Mouse (Mus musculus) heart, adult 9 months (tissue): ENCODE measurements around the gene Aftph.

Experiments used
- DNase-seq, 2 experiments: peaks; one replicate each; pipeline ENCODE4 v3.0.0; 2022; ENCODE audit warnings: low spot score in 2 of 2

Gene Aftph

DNA sequence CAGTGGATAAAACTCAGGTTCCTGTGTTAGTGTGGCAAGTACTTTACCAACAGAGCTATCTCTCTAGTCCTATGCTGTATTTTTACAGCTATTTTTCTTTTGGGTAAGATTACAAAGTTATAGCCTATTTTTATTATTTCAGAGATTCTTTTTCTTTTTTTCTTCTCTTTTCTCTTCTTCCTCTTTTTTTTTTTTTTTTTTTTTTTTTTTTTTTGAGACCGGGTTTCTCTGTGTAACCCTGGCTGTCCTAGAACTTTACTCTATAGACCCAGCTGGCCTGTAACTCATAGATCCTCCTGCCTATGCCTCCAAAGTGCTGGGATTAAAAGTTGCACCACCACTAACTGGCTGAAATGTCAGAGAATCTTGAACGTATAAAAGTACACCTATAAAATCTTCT, 13.3 kb downstream of the Aftph start:
- no peak for DNase-seq

- DNase-seq, result no peak
Measured at GRCm38 (mm10) chr11:20723572-20723971, 17.8 kb downstream of the Aftph start.

DNA sequence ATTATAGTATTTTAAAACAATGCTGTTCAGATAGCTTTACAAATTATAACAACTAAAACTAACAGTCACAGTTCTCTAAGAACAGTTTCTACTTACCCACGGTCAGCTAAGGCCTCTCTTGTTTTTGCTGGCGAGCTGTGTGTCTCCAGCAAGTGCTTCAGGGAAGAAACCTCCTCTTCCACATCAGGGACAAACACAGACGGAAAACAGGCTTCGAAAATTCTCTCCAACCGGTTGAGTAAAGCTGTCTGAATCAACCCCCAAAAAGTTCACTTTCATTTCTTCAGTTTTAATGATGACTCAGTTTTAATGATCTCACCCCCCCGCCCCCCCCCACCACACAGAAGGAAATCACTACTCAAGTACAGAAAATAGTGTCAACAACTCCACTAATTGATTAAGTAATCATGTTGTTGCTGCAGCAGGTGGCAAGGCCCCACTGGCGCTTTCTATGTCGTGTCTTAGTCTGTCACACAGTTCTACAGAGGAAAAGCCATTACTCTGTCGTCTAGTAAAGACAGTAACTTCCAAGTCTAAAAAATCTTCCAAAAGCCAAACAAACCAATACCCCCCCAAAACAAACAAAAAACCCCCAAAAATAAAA, 29.2 kb downstream of the Aftph start:
- peak in 1 of 2 experiments; percentile 15 for DNase-seq

GRCm38 (mm10) chr11:20691000-20691399, 50.4 kb downstream of the Aftph start:
- peak; percentile 16 to 39 for DNase-seq

GRCm38 (mm10) chr11:20681679-20682078, 59.7 kb downstream of the Aftph start:
- DNase-seq, result no peak

DNA sequence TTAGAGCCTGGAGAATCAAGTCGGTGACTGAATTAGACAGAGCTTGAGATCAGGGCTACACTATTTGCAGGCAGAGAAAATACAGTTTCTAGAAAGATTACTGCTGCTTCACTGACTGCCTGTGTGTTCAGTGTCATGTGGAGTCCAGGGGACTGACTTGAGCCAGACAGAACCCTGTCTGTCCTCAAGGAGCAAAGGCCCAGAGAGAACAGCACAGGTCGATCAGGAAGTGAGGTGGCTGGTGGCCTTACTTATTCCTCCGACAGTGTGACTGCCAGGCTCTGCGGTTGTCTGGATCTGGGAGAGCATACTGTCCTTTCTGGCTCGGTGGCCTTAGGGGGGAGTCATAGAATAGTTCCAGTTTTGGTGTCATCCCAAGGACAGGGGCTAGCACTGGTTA, 60.6 kb downstream of the Aftph start:
- DNase-seq, result no peak

DNA sequence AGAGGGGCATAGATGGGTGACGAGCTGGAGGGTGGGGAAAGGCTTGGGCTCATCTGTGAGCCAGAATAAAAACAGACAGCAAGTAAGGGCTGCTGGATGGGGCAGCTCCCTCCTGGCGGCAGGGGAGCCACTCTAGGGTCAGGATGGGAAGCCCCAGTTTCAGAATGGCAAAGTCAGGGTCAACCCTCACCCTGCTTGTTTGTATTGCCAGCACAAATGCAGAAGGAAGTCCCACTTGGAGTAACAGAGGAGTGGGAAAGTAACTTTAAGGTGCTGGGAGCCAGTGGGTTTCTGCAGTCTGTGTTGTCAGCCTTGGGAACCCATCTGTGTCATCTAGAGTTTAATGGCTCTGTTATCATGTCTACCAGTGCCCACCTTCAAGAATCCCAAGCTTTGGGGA, 62.0 kb downstream of the Aftph start:
- DNase-seq, result no peak

DNA sequence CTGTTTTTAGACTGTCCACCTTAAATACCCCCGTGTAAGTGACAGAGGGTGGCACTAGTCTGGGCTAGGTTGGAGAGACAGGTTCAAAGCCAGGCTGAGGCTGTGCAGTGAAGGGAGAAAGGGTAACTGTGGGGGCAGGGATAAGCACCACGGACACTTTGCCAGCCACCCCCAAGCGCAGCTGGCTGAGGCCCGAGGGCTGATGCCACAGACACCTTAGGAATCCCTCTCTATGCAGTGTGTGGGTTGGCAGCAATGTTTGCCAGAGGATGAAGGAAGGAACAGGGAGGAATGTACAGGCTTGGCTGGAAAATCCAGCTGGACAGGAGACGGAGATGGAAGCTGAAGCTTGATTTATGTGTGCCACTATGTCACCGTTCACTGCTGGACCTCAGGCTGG, 68.9 kb downstream of the Aftph start:
- DNase-seq, result no peak

DNA sequence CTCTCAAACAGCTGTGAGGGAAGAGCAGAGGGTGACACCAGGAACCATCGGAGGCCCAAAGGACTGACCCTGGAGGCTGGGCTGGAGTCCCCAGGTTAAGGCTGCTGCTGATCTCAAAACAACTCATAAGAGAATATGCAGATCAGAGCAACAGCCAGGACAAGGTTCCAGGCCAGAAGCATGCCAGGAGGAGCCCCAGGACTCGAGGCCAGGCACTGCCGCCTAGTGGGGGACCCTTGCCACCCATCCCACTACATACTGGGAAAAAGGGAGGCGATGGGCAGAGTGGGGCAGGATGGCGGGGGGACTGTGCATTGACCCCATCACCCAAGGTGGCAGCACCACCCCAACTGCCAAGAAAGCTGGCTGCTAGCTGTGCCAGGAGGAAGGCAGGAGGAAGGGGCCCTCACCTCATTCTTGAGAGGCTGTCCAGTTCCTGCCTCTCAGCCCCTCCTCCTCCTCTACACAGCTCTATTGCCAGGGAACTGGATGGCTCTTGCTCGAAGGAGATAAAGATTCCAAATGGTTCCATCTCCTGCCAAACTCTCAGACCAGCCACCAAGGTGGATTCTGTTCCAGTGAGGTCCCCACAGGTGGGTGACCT, 69.5 kb downstream of the Aftph start:
- DNase-seq, result no peak

- DNase-seq, result no peak
Measured at GRCm38 (mm10) chr11:20664878-20665277, 76.5 kb downstream of the Aftph start.

DNA sequence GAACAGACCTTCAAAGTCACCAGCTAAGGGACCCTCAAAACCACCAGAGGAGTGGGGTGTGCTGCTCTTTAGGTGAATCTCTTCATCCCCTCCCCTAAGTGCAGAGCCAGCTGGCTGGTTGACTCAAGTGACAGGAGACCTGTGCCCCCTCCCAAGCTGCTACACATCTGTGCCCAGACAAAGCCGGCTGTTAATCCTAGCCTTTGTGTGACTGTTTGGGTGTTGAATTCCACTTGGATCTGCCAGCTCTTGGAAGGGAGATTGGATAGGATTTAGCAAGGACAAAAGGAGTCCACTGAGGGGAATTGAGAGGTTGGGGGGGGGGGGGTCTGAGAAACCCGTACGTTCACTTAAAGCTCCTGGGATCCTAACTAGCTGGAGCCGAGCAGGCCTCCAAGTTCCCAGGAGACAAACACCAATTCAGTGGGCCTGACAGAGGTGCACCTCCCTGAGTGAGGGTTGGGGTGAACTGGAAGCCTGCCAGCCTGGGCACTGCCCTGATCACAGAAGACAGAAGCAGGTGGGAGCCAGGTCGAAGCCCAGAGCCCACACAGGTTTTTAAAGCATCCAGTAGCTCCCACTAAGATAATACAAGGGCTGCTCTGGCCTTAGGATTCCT, 77.7 kb downstream of the Aftph start:
- no peak for DNase-seq

DNA sequence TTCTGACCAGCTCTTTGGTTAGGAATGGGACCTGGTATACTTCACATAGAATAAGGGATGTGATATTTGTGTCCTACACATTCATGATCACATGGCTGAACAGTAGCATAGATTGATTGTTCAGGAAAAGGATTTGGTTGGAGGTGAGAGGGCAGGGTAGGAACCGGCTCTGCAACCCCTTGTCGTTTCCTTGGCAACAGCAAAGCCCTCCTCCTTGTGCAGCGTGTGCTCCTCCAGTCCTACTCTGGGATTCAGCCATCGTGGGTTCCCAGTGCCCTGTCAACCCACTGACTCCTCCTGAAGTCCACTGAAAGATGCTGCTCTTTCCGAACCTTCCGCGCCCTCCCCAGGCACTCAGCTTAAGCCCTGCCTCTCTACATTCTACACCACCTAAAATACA, 78.6 kb downstream of the Aftph start:
- DNase-seq, result no peak

GRCm38 (mm10) chr11:20661652-20662051, 79.7 kb downstream of the Aftph start:
- peak in 1 of 2 experiments; percentile 37 for DNase-seq

- no peak for DNase-seq
Measured at GRCm38 (mm10) chr11:20660111-20661097, 81.0 kb downstream of the Aftph start.

- DNase-seq, result no peak
Measured at GRCm38 (mm10) chr11:20659094-20659493, 82.3 kb downstream of the Aftph start.

GRCm38 (mm10) chr11:20656711-20657057, 84.7 kb downstream of the Aftph start:
- DNase-seq, result no peak

DNA sequence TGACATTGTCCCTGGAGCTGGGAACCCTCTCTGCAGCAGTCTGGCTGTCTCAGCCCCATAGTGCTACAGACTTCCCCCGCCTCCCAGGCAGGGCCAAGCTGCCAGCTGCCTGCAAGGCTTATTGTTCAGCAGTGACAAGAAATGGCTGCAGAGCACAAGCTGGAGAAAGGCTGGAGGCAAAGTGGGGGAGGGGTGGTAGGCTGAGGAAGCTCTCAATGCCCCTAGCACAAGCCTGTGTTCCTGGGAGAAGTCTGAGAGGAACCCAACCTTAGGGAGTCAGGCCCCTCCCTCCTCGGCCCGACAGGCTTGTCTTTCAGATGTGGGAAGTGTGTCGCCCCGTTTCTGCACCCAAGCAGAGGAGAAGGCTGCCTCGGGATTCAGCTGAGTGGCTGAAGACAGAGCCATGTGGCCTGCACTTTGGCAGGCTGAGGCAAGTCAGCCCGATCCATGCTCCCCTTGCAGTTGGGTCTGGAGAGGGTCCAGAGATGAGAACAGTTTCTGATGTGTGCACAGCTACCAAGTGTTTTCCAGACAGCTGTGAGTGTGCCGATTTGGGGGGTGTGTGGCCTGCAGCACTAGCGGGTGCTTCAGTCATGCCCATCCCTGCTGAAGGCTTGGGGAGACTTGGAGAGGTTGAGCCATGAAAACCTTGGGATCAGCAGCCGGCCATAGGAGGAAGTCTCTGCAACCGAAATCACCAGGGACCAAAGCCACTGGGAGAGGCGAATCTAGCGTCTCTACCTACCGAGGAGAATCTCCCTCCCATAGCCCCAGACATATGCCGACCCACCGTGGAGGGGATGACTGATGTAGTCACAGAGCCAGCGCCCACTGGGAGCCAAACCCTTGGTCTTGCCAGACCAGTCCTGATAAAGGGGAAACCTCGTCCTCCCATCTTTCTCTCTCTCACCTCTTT, 85.3 kb downstream of the Aftph start:
- peak; percentile 26 to 41 for DNase-seq

DNA sequence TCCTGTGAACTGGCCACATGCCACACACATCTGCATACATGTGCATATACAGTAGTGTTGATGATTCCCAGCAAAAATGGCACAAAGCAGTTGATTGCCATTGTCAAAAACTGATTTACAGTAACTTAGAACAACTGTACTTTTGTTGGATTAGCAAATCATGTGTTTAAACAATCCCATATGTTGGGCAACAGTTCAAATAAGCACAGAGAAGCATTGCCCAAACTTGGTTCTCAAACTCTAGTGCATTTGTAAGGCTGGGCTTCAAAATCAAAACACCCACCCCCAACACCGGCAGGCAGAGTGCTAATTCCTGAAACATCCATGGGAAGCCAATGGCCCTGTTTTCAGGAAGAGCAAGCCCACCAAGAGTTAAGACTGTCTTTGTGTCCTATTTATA, 90.2 kb downstream of the Aftph start:
- DNase-seq, result no peak

DNA sequence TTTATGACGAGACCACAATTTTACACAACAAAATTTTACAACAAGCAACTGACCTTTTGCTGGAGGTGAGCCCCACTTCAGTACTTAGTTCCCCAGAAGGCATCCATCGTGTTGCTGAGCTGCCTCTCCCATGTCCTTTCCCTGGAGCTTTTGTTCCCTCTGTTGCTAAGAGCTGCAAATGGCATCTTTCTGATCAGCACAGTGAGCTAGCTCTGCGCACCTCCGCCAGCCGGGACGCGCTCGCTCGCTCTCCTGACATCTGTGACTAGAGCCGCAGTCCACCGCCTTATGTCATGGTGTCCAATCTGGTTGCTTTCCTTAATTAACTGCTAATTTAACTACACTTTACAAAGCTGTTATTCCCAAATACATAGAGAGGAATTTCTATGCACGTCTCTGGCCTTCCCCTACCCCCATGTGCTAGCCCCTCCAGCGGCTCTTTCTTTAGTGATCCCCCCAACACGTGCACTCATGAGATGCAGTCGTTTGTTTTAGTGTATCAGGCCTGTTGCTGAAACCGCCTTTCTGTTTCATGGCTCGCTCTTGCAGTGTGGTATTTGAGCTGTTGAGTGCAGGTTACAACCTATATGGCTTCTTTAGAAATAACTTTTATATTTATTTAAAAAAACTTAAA, 91.3 kb downstream of the Aftph start:
- DNase-seq, result no peak

GRCm38 (mm10) chr11:20649477-20649876, 91.9 kb downstream of the Aftph start:
- DNase-seq, result no peak
